Mouse (Mus musculus): ENCODE results near the gene Ncaph2.

DNA sequence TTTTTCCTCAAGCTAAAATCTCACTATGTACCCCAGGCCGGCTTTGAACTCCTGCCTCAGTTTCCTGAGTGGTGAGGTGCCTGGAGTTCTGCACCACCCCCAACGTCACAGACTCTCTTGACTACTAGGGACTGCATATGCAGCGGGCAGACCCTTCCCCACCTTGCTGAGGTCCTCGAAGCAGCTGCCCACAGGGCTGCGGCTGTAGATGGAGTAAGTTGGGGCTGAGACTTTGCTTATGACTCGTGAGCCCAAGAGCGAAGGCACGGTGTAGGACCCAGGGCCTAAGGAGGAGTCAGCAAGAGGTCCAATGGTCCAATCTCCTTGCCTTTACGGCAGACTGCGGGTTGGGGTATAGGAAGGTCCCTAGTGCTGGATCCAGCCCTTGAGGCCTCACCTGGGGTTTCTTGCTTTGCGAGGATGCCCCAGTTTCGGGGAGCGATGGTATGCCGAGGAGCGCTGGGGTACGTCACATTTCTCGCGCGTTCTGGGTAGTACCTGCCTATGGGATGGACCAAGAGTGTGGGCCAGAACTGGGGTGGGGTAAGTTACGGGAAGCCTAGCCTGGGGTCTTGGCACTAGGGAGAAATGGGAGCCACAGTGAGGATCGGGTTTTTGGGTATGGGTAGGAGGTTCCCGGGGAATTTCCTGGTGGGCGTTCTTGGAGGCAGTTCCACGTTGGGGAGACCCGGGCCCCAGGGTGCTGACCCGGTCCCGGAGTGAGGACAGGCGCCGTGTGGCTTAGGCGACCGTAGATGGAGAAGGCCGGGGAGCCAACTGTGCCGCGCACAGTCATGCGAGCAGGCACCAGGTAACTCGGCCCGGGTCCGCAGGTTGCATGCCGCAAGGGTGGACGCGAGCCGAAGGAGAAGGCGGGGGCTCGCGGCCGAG, 22.7 kb downstream of the Ncaph2 start:
- no peak for TF ChIP-seq CTCF (conservative IDR thresholded peaks at IDR 0.05; ENCODE audit: low read length)
- no peak for TF ChIP-seq POU5F1 (IDR thresholded peaks at IDR 0.05; ENCODE audit: borderline replicate concordance, low read length)
- TF ChIP-seq NANOG (IDR thresholded peaks at IDR 0.05; ENCODE audit: borderline replicate concordance, low read length), result no peak
